Mouse (Mus musculus) heart, embryonic 14.5 days (tissue): ENCODE measurements at regions not wholly inside any gene's neighbourhood (a gene's known extent, or its start where the extent isn't known, plus 50 kb on each side); places are given as distances from the start of the nearest gene placed in this dataset.

Source experiments
- ATAC-seq: fragments of 200-750 bp; cut with Nextera tagmentation; 2 replicates; pipeline ENCODE4 v1.8.0; 2017; ENCODE audit warnings: low read depth, moderate TSS enrichment; ENCODE audit not compliant: insufficient number of reproducible peaks, insufficient read depth, low FRiP score
- H3K27ac ChIP-seq, 2 experiments: fragments of 200-500 bp in 1 of 2; fragments of 300-500 bp in 1 of 2; sonication (generic) in 1 of 2; replicated peaks in 1 of 2; 2 replicates each; pipeline ENCODE4 v1.5.1; 2012 to 2014; ENCODE audit warnings: low read depth in 2 of 2, low read length in 2 of 2, control low read depth in 1 of 2, mild to moderate bottlenecking in 1 of 2, mixed read lengths in 1 of 2; ENCODE audit not compliant: control insufficient read depth in 1 of 2, insufficient read depth in 1 of 2
- H3K27me3 ChIP-seq: fragments of 300-500 bp; sonication (generic); 2 replicates; pipeline ENCODE4 v1.6.1; 2014; ENCODE audit warnings: mild to moderate bottlenecking, low read length, control low read depth; ENCODE audit not compliant: control insufficient read depth, insufficient read depth
- H3K36me3 ChIP-seq: fragments of 300-500 bp; sonication (generic); 2 replicates; pipeline ENCODE4 v1.6.1; 2014; ENCODE audit warnings: mild to moderate bottlenecking, control low read depth, low read length, mixed read lengths; ENCODE audit not compliant: control insufficient read depth, insufficient read depth
- H3K4me1 ChIP-seq, 2 experiments: fragments of 200-500 bp in 1 of 2; fragments of 300-500 bp in 1 of 2; sonication (generic) in 1 of 2; 2 replicates each; pipeline ENCODE4 v1.6.1; 2012 to 2014; ENCODE audit warnings: low read length in 2 of 2, control low read depth in 1 of 2, mixed read lengths in 1 of 2; ENCODE audit not compliant: control insufficient read depth in 2 of 2, insufficient read depth in 2 of 2
- H3K4me2 ChIP-seq: fragments of 300-500 bp; sonication (generic); 2 replicates; pipeline ENCODE4 v1.6.1; 2014; ENCODE audit warnings: mild to moderate bottlenecking, low read length
- H3K4me3 ChIP-seq, 2 experiments: fragments of 200-500 bp in 1 of 2; fragments of 300-500 bp in 1 of 2; sonication (generic) in 1 of 2; 2 replicates each; pipeline ENCODE4 v1.5.1; 2012 to 2014; ENCODE audit warnings: low read length in 2 of 2, mild to moderate bottlenecking in 2 of 2, control low read depth in 1 of 2, low read depth in 1 of 2, moderate library complexity in 1 of 2; ENCODE audit not compliant: control insufficient read depth in 1 of 2, insufficient read depth in 1 of 2
- H3K9ac ChIP-seq: fragments of 300-500 bp; sonication (generic); 2 replicates; pipeline ENCODE4 v1.6.1; 2014; ENCODE audit warnings: mild to moderate bottlenecking, low read length
- H3K9me3 ChIP-seq: fragments of 300-500 bp; sonication (generic); 2 replicates; pipeline ENCODE4 v1.6.1; 2016; ENCODE audit warnings: low read length, control low read depth; ENCODE audit not compliant: control insufficient read depth
- WGBS: fragments of 180-500 bp; shearing (Covaris S2); extraction: QIAGEN DNeasy Blood & Tissue Kit; methylation state at CpG from one replicate; pipeline ENCODE4 v1.1.7; 2014; 5-methylcytosine and 5-hydroxymethylcytosine counted together

- Histone ChIP-seq H3K4me1 (peaks cover under 1 to 7% of the 10 kb centered on the region in 2 experiments), H3K4me2 (no peak overlapping the region), H3K4me3 (no peak overlapping the region), H3K36me3 (no peaks in the 10 kb centered on the region), H3K9ac (no peak overlapping the region), H3K27ac (no peak overlapping the region), H3K9me3 (0 out of 2 replicates have a peak, but pooled peaks cover 5% of the 10 kb centered on the region), H3K27me3 (no peaks in the 10 kb centered on the region)
- WGBS, result 71% methylated on average over 4 of the region's 4 CpGs
- no peak for ATAC-seq
Measured at GRCm38 (mm10) chr5:35221451-35222305, 56.4 kb upstream of the Adra2c start.

GRCm38 (mm10) chr5:35216271-35216670, 61.8 kb upstream of the Adra2c start:
- Histone ChIP-seq H3K4me3 (no peak overlapping the region), H3K4me2 (no peak overlapping the region), H3K27me3 (0 out of 2 replicates have a peak, but pooled peaks cover 4% of the 10 kb centered on the region), H3K27ac (no peak overlapping the region), H3K9ac (no peak overlapping the region), H3K4me1 (peaks cover 10 to 12% of the 10 kb centered on the region in 2 experiments), H3K36me3 (no peaks in the 10 kb centered on the region), H3K9me3 (0 out of 2 replicates have a peak, but pooled peaks cover 5% of the 10 kb centered on the region)
- 31% methylated on average over 2 of the region's 2 CpGs for WGBS
- no peak for ATAC-seq

GRCm38 (mm10) chr5:35215480-35216195, 62.5 kb upstream of the Adra2c start:
- ATAC-seq, result peak; percentile 38; the same call in 1 of the 2 replicates
- H3K27ac ChIP-seq, result peak overlapping the region; percentile 12 to 32; a peak in 3 of 4 replicates
- 32% methylated on average over 11 of the region's 11 CpGs for WGBS

GRCm38 (mm10) chr5:35215007-35215406, 63.1 kb upstream of the Adra2c start:
- Histone ChIP-seq H3K9me3 (0 out of 2 replicates have a peak, but pooled peaks cover 5% of the 10 kb centered on the region), H3K36me3 (no peaks in the 10 kb centered on the region), H3K9ac (no peak overlapping the region), H3K4me2 (no peak overlapping the region), H3K27ac (no peak overlapping the region), H3K27me3 (0 out of 2 replicates have a peak, but pooled peaks cover 4% of the 10 kb centered on the region), H3K4me1 (peaks cover 10 to 12% of the 10 kb centered on the region in 2 experiments), H3K4me3 (no peak overlapping the region)
- ATAC-seq, result no peak
- 83% methylated on average over 11 of the region's 11 CpGs for WGBS

More at GRCm38 (mm10) chr5:35215480-35216195, 62.5 kb upstream of the Adra2c start:
- no peak overlapping the region for H3K9ac ChIP-seq
- 0 out of 2 replicates have a peak, but pooled peaks cover 5% of the 10 kb centered on the region for H3K9me3 ChIP-seq
- H3K27me3 ChIP-seq, result 0 out of 2 replicates have a peak, but pooled peaks cover 4% of the 10 kb centered on the region
- H3K4me1 ChIP-seq, result peaks cover 10 to 12% of the 10 kb centered on the region in 2 experiments
- no peak overlapping the region for H3K4me2 ChIP-seq
- no peak overlapping the region for H3K4me3 ChIP-seq
- no peaks in the 10 kb centered on the region for H3K36me3 ChIP-seq

GRCm38 (mm10) chr5:35209348-35209747, 68.8 kb upstream of the Adra2c start:
- no peak for ATAC-seq
- Histone ChIP-seq H3K9me3 (no peaks in the 10 kb centered on the region), H3K9ac (no peak overlapping the region), H3K27me3 (0 out of 2 replicates have a peak, but pooled peaks cover 7% of the 10 kb centered on the region), H3K4me2 (no peak overlapping the region), H3K36me3 (no peaks in the 10 kb centered on the region), H3K4me1 (peaks cover 4 to 6% of the 10 kb centered on the region in 2 experiments; a peak in 3 of 4 replicates), H3K4me3 (no peak overlapping the region), H3K27ac (peak overlapping the region in 1 of 2 experiments; percentile 26; a peak in 1 of 4 replicates)
- WGBS, result 30% methylated on average over 1 of the region's 1 CpGs

GRCm38 (mm10) chr5:35204049-35204448, 74.1 kb upstream of the Adra2c start:
- H3K9me3 ChIP-seq, result no peaks in the 10 kb centered on the region
- no peak for ATAC-seq
- H3K36me3 ChIP-seq, result no peaks in the 10 kb centered on the region
- H3K27ac ChIP-seq, result no peak overlapping the region
- H3K4me1 ChIP-seq, result peaks cover 3 to 4% of the 10 kb centered on the region in 2 experiments; a peak in 3 of 4 replicates
- no peak overlapping the region for H3K4me2 ChIP-seq
- 0 out of 2 replicates have a peak, but pooled peaks cover 3% of the 10 kb centered on the region for H3K27me3 ChIP-seq
- 91% methylated on average over 6 of the region's 6 CpGs for WGBS
- no peak overlapping the region for H3K9ac ChIP-seq
- H3K4me3 ChIP-seq, result no peak overlapping the region

- H3K4me3 ChIP-seq, result no peak overlapping the region
- H3K27ac ChIP-seq, result no peak overlapping the region
- H3K9me3 ChIP-seq, result no peaks in the 10 kb centered on the region
- no peak overlapping the region for H3K9ac ChIP-seq
- H3K36me3 ChIP-seq, result no peaks in the 10 kb centered on the region
- no peaks in the 10 kb centered on the region for H3K4me1 ChIP-seq
- no peak for ATAC-seq
- 49% methylated on average over 5 of the region's 5 CpGs for WGBS
- no peaks in the 10 kb centered on the region for H3K27me3 ChIP-seq
- no peak overlapping the region for H3K4me2 ChIP-seq
Measured at GRCm38 (mm10) chr5:35198468-35198867, 79.7 kb upstream of the Adra2c start.
